Mouse (Mus musculus) 3T3-L1 (cell line): Measurements from ENCODE around the gene Gpr15.

ENCODE experiments used
- DNase-seq: peaks from one replicate; pipeline ENCODE4 v3.0.0-alpha.2; 2015; ENCODE audit warnings: low read depth, low spot score

Gpr15 gene

GRCm38 (mm10) chr16:58702329-58702932 is 16.4 kb downstream of the Gpr15 start:
- DNase-seq, result no peak

- DNase-seq, result no peak
Measured at GRCm38 (mm10) chr16:58701779-58702178, 17.1 kb downstream of the Gpr15 start.

- no peak for DNase-seq
Measured at GRCm38 (mm10) chr16:58700816-58701424, 17.9 kb downstream of the Gpr15 start.

GRCm38 (mm10) chr16:58700174-58700573 is 18.7 kb downstream of the Gpr15 start:
- DNase-seq, result no peak

- no peak for DNase-seq
Measured at GRCm38 (mm10) chr16:58697261-58697660, 21.6 kb downstream of the Gpr15 start.

GRCm38 (mm10) chr16:58696796-58697195 is 22.1 kb downstream of the Gpr15 start:
- peak; percentile 74 for DNase-seq

- no peak for DNase-seq
Measured at GRCm38 (mm10) chr16:58694091-58694490, 24.8 kb downstream of the Gpr15 start.

GRCm38 (mm10) chr16:58690322-58690732 is 28.5 kb downstream of the Gpr15 start:
- no peak for DNase-seq

- no peak for DNase-seq
Measured at GRCm38 (mm10) chr16:58689555-58690169, 29.2 kb downstream of the Gpr15 start.

GRCm38 (mm10) chr16:58688534-58688933 is 30.3 kb downstream of the Gpr15 start:
- DNase-seq, result no peak

GRCm38 (mm10) chr16:58685548-58686537 is 33.0 kb downstream of the Gpr15 start:
- no peak for DNase-seq

- DNase-seq, result peak; percentile 34
Measured at GRCm38 (mm10) chr16:58684537-58684936, 34.3 kb downstream of the Gpr15 start.

GRCm38 (mm10) chr16:58683911-58684310 is 35.0 kb downstream of the Gpr15 start:
- no peak for DNase-seq

- DNase-seq, result no peak
Measured at GRCm38 (mm10) chr16:58682870-58683269, 36.0 kb downstream of the Gpr15 start.

- DNase-seq, result no peak
Measured at GRCm38 (mm10) chr16:58682046-58682445, 36.8 kb downstream of the Gpr15 start.

- no peak for DNase-seq
Measured at GRCm38 (mm10) chr16:58678660-58679059, 40.2 kb downstream of the Gpr15 start.

GRCm38 (mm10) chr16:58677491-58677890 is 41.4 kb downstream of the Gpr15 start:
- DNase-seq, result no peak

GRCm38 (mm10) chr16:58676633-58677032 is 42.2 kb downstream of the Gpr15 start:
- no peak for DNase-seq

GRCm38 (mm10) chr16:58676156-58676555 is 42.7 kb downstream of the Gpr15 start:
- DNase-seq, result no peak

- DNase-seq, result no peak
Measured at GRCm38 (mm10) chr16:58675256-58675655, 43.6 kb downstream of the Gpr15 start.

GRCm38 (mm10) chr16:58673811-58674410 is 45.0 kb downstream of the Gpr15 start:
- DNase-seq, result no peak
